8 mouse cellular contexts compared by ENCODE assay signal in the genomic region with DNA sequence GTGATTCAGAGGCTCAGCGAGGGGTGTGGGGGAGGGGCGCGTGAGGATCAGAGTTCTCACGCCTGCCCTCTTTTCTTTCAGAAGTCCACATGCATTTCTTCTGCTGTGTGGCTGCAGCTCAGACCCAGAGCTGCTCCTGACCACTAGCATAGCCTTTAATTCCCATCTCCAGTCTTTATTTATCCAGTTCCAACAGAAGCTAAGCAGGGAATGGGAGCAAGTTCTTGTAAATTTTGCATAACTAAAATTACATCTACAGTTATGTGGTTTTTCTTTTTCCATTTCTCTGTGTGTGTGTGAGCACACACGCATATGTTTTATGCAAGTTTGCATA. TPM values are rescaled to one million over a fixed set of nuclear protein-coding genes. Genes with fewer than 3 reads are reported as not detected.
DNase-seq lines count a peak whose midpoint lies in the region; ATAC-seq lines count a peak whose summit lies in the region.

No protein-coding gene starts in this region.

- WGBS in kidney, embryonic 15.5 days: 20% methylated on average over 5 of the region's 5 CpGs
- WGBS in embryonic facial prominence, embryonic 15.5 days: 17% methylated on average over 5 of the region's 5 CpGs
- WGBS in intestine, embryonic 14.5 days: 20% methylated on average over 5 of the region's 5 CpGs
- 18% methylated on average over 5 of the region's 5 CpGs for WGBS in midbrain, embryonic 15.5 days

- H3K27me3 ChIP-seq in kidney, embryonic 15.5 days: no peaks in the 10 kb centered on the region
- no peaks in the 10 kb centered on the region for H3K27me3 ChIP-seq in embryonic facial prominence, embryonic 15.5 days
- no peaks in the 10 kb centered on the region for H3K27me3 ChIP-seq in intestine, embryonic 14.5 days (replicated peaks; ENCODE audit: control insufficient read depth, insufficient read depth, low read length)
- H3K27me3 ChIP-seq in midbrain, embryonic 15.5 days (replicated peaks): no peaks in the 10 kb centered on the region

- H3K9me3 ChIP-seq in kidney, embryonic 15.5 days (replicated peaks): no peaks in the 10 kb centered on the region
- H3K9me3 ChIP-seq in embryonic facial prominence, embryonic 15.5 days (replicated peaks): no peaks in the 10 kb centered on the region
- H3K9me3 ChIP-seq in intestine, embryonic 14.5 days (ENCODE audit: control insufficient read depth, low read length): no peaks in the 10 kb centered on the region
- H3K9me3 ChIP-seq in midbrain, embryonic 15.5 days: no peaks in the 10 kb centered on the region

- peaks cover 9% of the 10 kb centered on the region for H3K4me1 ChIP-seq in kidney, embryonic 15.5 days
- peaks cover 10% of the 10 kb centered on the region for H3K4me1 ChIP-seq in embryonic facial prominence, embryonic 15.5 days
- 0 out of 2 replicates have a peak, but pooled peaks cover 9% of the 10 kb centered on the region for H3K4me1 ChIP-seq in intestine, embryonic 14.5 days (replicated peaks; ENCODE audit: control insufficient read depth, insufficient read depth, low read length)
- H3K4me1 ChIP-seq in midbrain, embryonic 15.5 days: peaks cover 5% of the 10 kb centered on the region

- no peak for ATAC-seq in kidney, embryonic 15.5 days (replicated peaks; ENCODE audit: low FRiP score)
- ATAC-seq in embryonic facial prominence, embryonic 15.5 days (ENCODE audit: insufficient number of reproducible peaks, low FRiP score, low TSS enrichment, low read depth): no peak
- ATAC-seq in intestine, embryonic 14.5 days (replicated peaks; ENCODE audit: low FRiP score, low TSS enrichment, low read depth): no peak
- ATAC-seq in midbrain, embryonic 15.5 days (replicated peaks): no peak; the same call in 1 of the 2 replicates

- no peak overlapping the region for H3K9ac ChIP-seq in kidney, embryonic 15.5 days
- H3K9ac ChIP-seq in embryonic facial prominence, embryonic 15.5 days: no peak overlapping the region
- peak overlapping the region; percentile 7; the same call in 1 of the 2 replicates for H3K9ac ChIP-seq in intestine, embryonic 14.5 days (ENCODE audit: low read length)
- no peak overlapping the region for H3K9ac ChIP-seq in midbrain, embryonic 15.5 days

- H3K4me2 ChIP-seq in kidney, embryonic 15.5 days: peak overlapping the region; percentile 56
- peak overlapping the region; percentile 47 for H3K4me2 ChIP-seq in embryonic facial prominence, embryonic 15.5 days (replicated peaks)
- H3K4me2 ChIP-seq in intestine, embryonic 14.5 days (ENCODE audit: low read length): peak overlapping the region; percentile 44
- peak overlapping the region; percentile 40 for H3K4me2 ChIP-seq in midbrain, embryonic 15.5 days

- H3K36me3 ChIP-seq in kidney, embryonic 15.5 days: no peaks in the 10 kb centered on the region
- H3K36me3 ChIP-seq in embryonic facial prominence, embryonic 15.5 days: no peaks in the 10 kb centered on the region
- H3K36me3 ChIP-seq in intestine, embryonic 14.5 days (ENCODE audit: control insufficient read depth, insufficient read depth, low read length): no peaks in the 10 kb centered on the region
- no peaks in the 10 kb centered on the region for H3K36me3 ChIP-seq in midbrain, embryonic 15.5 days (replicated peaks)

- H3K4me3 ChIP-seq in kidney, embryonic 15.5 days (replicated peaks): peak overlapping the region; percentile 28
- H3K4me3 ChIP-seq in embryonic facial prominence, embryonic 15.5 days (replicated peaks): peak overlapping the region; percentile 35
- H3K4me3 ChIP-seq in intestine, embryonic 14.5 days (ENCODE audit: low read depth, low read length): 0 out of 2 replicates have a peak overlapping the region, but pooled peaks have one; percentile 17
- no peak overlapping the region for H3K4me3 ChIP-seq in midbrain, embryonic 15.5 days

- DNase-seq in kidney, adult 8-10 months: no peak
- DNase-seq in intestine, embryonic 14.5 days (ENCODE audit: low spot score): no peak
- DNase-seq in layer of hippocampus, adult 9-10 months (ENCODE audit: low spot score): no peak
- DNase-seq in B cell, adult 2 months: no peak
- no peak for DNase-seq in adrenal gland, postnatal 4 days (ENCODE audit: low spot score in 2 of 2)

- no peak overlapping the region for H3K27ac ChIP-seq in kidney, embryonic 15.5 days
- no peak overlapping the region for H3K27ac ChIP-seq in embryonic facial prominence, embryonic 15.5 days (replicated peaks)
- no peak overlapping the region for H3K27ac ChIP-seq in intestine, embryonic 14.5 days (ENCODE audit: low read depth)
- no peak overlapping the region for H3K27ac ChIP-seq in midbrain, embryonic 15.5 days

RNA-seq across cellular contexts. Expression of a gene that starts 26.0 kb away (rescaled TPM):
- polyA plus RNA-seq in kidney, embryonic 15.5 days (2015; fragmentation: Nextera tagmentation; extraction: Ambion mirVana): 6.6 and 7.4 TPM in 2 replicates
- 3.5 and 4.4 TPM in 2 replicates for polyA plus RNA-seq in embryonic facial prominence, embryonic 15.5 days (2015; fragmentation: Nextera tagmentation; extraction: Ambion mirVana)
- polyA plus RNA-seq in intestine, embryonic 14.5 days (2014; fragmentation: Nextera tagmentation; extraction: Ambion mirVana): 4.2 and 5.3 TPM in 2 replicates
- polyA plus RNA-seq in midbrain, embryonic 15.5 days (2015; fragmentation: Nextera tagmentation; extraction: Ambion mirVana): 5.0 and 5.5 TPM in 2 replicates
- 10 to 100 TPM; 11.0 to 14.0 TPM for total RNA-seq in adrenal gland, postnatal 4 days (2021)
